Mouse (Mus musculus) retina, postnatal 7 days (tissue): Measurements from ENCODE around the gene Plxnc1.

Experiments used
- DNase-seq: peaks from one replicate; pipeline ENCODE4 v3.0.0-alpha.2; 2012; ENCODE audit warnings: low read depth, low spot score

Plxnc1 gene

DNA sequence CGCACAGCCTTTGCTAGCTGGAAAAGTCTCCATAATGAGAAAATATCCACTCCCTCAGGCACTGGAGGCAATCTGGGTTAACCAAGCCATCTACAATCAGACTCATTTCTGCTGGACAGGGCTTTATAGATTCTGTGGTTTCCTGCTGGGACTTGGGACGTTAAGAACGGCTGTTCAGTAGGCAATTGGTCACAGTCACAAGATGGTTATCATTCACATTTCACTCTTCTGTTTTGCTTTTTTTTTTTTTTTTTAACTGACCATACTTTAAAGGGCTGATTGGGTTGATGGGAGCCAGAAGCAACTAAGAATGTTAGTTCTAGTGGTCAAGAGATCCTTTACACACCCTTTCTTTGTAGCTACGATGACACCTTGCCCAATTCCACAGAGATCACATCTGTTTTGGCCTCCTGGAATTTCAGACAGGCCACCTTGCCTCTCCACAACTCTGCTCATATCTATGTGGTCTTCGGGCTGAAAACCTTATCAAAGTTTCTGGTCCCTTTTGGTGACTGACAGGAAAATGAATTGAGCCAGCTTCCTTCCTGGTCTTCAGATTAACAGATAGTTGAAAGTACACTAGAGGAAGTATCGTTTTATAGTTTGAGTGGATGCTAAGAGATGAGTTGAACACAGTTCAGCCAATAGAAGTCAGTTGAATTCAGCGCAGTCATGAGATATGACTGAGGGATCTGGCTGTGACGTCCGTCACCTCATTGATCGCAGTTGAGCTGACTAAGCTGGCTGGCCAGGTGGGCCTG is 3.5 kb upstream of the Plxnc1 start:
- no peak for DNase-seq

- no peak for DNase-seq
Observed at GRCm38 (mm10) chr10:94947386-94947785, 2.8 kb upstream of the Plxnc1 start.

DNA sequence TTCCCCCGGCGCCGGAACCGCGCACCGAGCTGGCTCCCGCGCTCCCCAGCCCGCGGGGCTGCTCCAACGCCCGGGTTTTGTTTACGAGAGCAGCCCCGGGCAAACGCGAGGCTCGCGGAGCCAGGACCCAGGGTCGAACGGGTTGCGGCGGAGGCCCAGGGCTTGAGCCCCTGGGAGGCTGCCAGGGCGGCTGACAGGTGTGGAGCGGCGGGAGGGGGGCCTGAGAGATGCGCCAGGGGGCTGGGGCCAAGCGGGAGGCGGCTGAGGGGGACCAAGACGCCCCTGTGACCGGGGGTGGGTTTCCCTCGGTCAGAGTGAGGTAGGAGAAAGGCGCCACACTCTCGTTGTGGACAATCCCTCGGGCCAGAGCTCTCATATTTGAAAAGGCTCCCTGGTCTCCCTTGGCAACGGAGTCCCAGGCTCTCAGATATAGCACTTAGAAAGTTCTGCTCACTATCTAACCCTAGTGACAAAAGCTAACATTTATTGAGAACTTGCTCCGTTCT is 624 bp upstream of the Plxnc1 start:
- DNase-seq = no peak

DNA sequence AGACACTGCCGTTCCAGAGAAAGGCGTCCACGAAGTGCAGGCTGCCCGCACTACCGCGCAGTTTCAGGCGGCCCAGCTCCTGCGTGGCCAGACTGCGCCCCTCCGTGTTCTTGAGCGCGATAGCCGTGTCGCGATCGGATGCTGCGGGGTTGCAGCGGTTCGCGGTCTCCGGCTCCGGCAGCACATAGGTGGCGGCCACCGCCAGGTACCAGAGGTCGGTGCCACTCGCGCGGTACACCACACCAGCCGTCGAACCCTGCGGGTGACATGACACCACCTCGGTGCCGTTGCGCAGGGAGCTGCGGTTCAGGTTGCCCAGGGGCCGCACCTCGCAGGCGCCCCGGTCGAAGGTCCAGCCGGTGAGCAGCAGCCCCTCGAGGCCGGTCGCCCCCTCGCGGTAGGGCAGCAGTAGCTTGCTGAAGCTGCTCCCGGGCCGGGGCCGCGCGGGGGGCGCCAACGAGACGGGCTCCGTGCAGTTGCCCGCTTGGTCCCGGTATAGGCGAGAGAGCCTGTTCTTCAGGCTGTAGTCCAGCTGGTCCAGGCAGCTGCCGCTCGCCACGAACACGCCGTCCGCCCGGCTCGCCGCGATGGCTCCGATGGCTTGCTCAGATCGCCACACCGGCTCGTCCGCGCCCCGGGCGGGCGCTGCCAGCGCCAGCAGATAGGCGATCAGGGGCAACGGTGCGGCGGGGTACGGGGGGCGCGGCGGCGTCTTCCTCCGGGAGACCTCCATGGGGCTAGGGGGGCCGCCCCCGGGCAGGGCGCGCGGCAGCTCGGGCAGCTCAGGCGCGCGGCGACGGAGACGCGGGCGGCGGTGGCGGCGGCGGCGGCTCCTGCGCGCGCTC is 567 bp downstream of the Plxnc1 start:
- DNase-seq = no peak

- no peak for DNase-seq
Observed at GRCm38 (mm10) chr10:94943401-94943845, 1.2 kb downstream of the Plxnc1 start.

- DNase-seq = no peak
Observed at GRCm38 (mm10) chr10:94942449-94943041, 2.1 kb downstream of the Plxnc1 start.

DNA sequence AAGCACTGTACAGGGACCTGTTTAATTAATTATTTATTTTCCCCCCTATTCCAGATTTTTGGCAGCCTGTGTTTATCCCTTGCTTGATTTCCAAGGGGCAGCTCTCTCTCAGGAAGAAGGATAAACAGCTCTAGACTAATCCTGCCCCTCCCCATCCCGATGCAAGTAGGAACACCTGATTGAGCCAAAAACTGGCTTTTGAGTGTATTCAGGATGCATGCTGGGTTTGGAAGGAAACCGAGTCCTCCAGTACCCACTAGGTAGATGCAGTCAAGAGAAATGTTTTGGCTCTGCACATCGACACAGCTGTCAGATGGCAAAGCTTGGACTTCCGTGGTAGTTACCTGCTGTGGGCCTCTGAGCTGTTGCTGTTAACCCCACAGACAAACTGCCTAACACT is 3.1 kb downstream of the Plxnc1 start:
- no peak for DNase-seq

DNA sequence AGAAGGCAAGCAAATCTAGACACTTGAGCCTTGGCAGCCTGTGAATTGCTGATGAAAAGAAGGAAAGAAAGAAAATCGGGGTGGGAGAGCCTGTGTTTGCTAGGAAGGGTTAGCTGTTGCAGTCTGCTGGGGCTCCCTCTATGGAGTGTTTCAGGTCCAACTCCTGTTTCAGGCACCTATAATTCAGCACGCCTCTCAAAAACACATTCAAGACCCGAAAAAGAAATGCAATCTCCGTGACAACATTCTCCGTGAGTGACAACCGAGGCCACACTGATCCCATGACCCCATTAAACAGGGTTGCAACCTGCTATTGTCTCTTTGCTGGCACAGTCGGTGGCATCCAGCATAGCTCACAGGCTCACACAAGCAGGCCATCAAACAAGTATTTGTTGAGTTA is 3.8 kb downstream of the Plxnc1 start:
- DNase-seq = no peak

GRCm38 (mm10) chr10:94940061-94940460 is 4.6 kb downstream of the Plxnc1 start:
- DNase-seq = no peak

DNA sequence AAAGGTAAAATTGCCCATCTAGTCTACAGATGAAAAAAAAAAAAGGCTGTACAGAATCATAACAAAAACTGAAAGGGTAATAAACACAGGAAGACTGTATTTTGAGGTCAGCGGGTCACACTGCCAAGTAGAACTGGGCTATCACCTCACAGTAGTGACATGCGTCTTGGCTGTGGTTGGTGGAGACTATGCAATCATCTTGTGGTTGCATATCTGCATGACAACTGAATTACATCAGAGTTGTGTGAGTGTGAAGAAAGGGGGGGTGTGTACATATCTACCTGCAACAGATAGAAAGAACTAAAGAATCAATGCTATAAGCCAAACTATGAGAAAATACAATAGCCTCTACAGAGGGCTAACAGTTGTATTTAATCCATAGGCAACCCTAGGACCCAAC is 5.7 kb downstream of the Plxnc1 start:
- DNase-seq = no peak

- DNase-seq = no peak
Observed at GRCm38 (mm10) chr10:94938320-94938719, 6.3 kb downstream of the Plxnc1 start.

DNA sequence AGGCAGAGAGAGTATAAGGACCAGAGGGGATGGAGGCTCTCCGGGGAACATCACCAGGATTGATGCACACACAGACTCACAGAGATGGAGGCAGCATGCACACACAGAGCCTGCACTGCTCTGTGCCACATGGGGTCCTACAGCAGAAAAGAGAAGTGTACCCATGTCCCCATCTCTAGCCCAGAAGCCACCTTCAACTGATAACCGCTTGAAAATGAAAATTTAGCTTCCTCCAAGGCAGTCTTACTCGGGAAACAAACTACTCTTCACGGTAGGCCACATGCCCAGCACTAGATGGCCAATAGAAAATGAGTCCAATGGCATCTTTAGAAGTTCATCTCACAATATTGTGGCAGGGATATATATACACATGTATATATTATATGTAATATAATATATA is 9.4 kb downstream of the Plxnc1 start:
- no peak for DNase-seq

DNA sequence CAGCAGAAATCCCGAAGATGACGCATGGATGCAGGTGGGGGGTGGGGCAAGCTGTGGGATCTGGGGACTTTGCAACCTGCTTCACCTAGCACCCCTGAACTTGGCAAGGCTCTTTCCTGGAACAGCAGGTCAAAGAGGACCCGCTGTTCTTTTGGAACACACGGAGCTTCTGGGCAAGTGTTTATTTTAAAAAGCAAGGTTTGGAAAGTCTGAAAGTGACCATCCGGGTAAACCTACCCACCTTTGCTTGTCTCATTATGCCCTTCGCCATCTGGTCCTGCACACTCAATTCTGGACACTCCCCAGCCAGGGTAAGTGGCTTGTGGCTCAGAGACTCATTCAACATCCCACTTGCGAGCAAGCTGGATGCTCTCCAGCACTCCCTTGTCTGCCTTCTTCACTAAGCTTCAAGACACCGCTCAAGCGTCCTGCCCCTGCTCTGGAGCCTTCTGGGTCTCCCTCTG is 10.5 kb downstream of the Plxnc1 start:
- no peak for DNase-seq

- DNase-seq = no peak
Observed at GRCm38 (mm10) chr10:94931961-94932832, 12.4 kb downstream of the Plxnc1 start.

DNA sequence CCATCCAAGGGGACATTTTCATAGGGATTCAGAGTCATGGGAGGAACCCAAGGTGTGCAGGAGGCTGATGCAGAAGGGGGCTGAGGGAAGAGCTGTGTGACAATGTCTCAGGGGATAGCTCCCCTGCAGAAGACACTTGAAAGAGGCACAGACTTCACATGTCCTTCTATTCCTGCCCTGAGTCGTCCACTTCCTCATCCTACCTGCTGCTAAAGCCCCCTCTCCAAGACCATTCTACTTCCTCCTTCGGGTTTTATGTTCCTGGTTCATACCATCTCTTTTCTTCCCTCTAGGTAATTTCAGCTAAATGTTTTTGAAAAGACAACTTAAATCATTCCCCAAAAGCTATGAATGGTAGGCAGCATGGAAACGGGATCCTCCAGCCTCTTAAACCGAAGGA is 16.5 kb downstream of the Plxnc1 start:
- DNase-seq = no peak

- no peak for DNase-seq
Observed at GRCm38 (mm10) chr10:94926297-94926696, 18.3 kb downstream of the Plxnc1 start.

DNA sequence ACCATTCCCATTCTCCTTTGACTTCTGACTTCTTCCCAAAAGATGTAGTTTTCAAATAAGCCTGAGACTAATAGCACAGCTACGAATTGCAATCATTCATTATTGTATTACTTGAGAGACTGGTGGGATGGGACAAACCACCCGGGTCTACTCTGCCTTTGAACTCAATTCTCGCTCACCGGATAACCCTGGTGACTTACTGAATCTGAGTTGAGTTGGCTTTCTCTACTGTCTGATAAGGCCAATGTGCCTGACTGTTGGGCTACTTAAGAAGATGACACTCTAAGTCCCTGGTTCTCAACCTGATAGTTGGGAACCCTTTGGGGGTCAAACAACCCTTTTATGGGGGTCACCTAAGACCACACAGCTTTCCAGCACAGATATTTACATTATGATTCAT is 19.8 kb downstream of the Plxnc1 start:
- no peak for DNase-seq

DNA sequence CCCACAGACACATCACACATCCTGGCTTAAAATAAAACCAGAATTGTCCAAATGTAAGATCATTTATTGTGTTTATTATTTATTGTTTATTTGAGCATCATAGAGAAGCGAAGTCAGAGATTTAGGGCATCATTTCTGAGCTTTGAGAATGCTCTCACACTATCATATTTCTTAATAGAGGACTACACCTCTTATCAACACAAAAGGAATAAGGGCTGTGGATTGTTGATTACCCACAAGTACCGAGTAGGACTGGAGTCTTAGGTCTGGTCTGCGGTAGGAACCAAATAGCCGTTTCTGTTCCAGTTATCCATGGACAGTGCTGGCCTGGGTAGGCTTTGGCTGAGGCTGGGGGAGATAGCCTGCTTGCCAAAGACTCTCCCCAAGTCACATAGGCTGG is 20.2 kb downstream of the Plxnc1 start:
- no peak for DNase-seq

GRCm38 (mm10) chr10:94923337-94923762 is 21.3 kb downstream of the Plxnc1 start:
- DNase-seq = no peak

GRCm38 (mm10) chr10:94922848-94923247 is 21.8 kb downstream of the Plxnc1 start:
- no peak for DNase-seq

GRCm38 (mm10) chr10:94921751-94922150 is 22.9 kb downstream of the Plxnc1 start:
- no peak for DNase-seq
